24 mouse cellular contexts compared by ENCODE assay signal in genomic region chr4:126689457-126689856, GRCm38 (mm10). TPM values are rescaled to one million over a fixed set of nuclear protein-coding genes. Genes with fewer than 3 reads are reported as not detected.
DNase-seq lines count a peak whose midpoint lies in the region; ATAC-seq and TF ChIP-seq lines count a peak whose summit lies in the region.
"Had no signal": no experiment of that assay in that cellular context is flagged by ENCODE, and none has a peak within 500 bp of the region (broad histone marks: within the 10 kb centered on the region; RNA-seq: fewer than 3 reads in every experiment).

No protein-coding gene starts in this region.

- no peak overlapping the region for H3K9ac ChIP-seq in heart, embryonic 12.5 days
- no peak overlapping the region for H3K9ac ChIP-seq in heart, postnatal 0 days (replicated peaks; ENCODE audit: low read depth, low read length)
- H3K9ac ChIP-seq: embryonic facial prominence, embryonic 13.5 days; forebrain, embryonic 12.5 days; hindbrain, embryonic 14.5 days; intestine, embryonic 15.5 days had no signal

- 86% methylated on average over 2 of the region's 2 CpGs for WGBS in heart, embryonic 12.5 days
- WGBS in heart, postnatal 0 days = 58% methylated on average over 2 of the region's 2 CpGs

- H3K9me3 ChIP-seq in heart, embryonic 12.5 days (replicated peaks) = no peaks in the 10 kb centered on the region
- no peaks in the 10 kb centered on the region for H3K9me3 ChIP-seq in heart, postnatal 0 days (replicated peaks; ENCODE audit: control insufficient read depth, low read length)
- H3K9me3 ChIP-seq: embryonic facial prominence, embryonic 13.5 days; forebrain, embryonic 12.5 days; hindbrain, embryonic 10.5 days; intestine, embryonic 15.5 days had no signal

- no peak overlapping the region for H3K27ac ChIP-seq in heart, embryonic 12.5 days (ENCODE audit: poor library complexity, severe bottlenecking)
- peak overlapping the region; percentile 52; the same call in 1 of the 2 replicates for H3K27ac ChIP-seq in heart, postnatal 0 days (ENCODE audit: low read depth)
- H3K27ac ChIP-seq: embryonic facial prominence, embryonic 13.5 days; forebrain, embryonic 12.5 days; hindbrain, embryonic 10.5 days; hindbrain, embryonic 14.5 days; intestine, embryonic 15.5 days had no signal

- DNase-seq in heart, adult 11 months = peak; percentile 86
- DNase-seq in heart, adult 9 months (ENCODE audit: low spot score in 2 of 2) = peak; percentile 13 to 21
- DNase-seq in heart, postnatal 36 days = no peak
- peak; percentile 31 for DNase-seq in heart, postnatal 0 days (ENCODE audit: low spot score)
- no peak for DNase-seq in layer of hippocampus, postnatal 36 days
- DNase-seq: adrenal gland, postnatal 25 days; cerebellum, adult 18-20 months; cerebellum, adult 9-11 months; cerebellum, postnatal 36 days; gastrocnemius, postnatal 10 days; kidney, adult 18-20 months had no signal

- TF ChIP-seq EP300 in heart, postnatal 0 days (IDR thresholded peaks at IDR 0.05; ENCODE audit: low read depth) = no peak

- no peak for TF ChIP-seq CTCF in heart, postnatal 0 days (IDR thresholded peaks at IDR 0.05; ENCODE audit: low read depth)

- H3K4me2 ChIP-seq in heart, embryonic 12.5 days = no peak overlapping the region
- peak overlapping the region; percentile 26; the same call in 1 of the 2 replicates for H3K4me2 ChIP-seq in heart, postnatal 0 days (ENCODE audit: low read depth, low read length)
- H3K4me2 ChIP-seq: embryonic facial prominence, embryonic 13.5 days; forebrain, embryonic 12.5 days; hindbrain, embryonic 14.5 days; intestine, embryonic 15.5 days had no signal

- no peaks in the 10 kb centered on the region; the same call in 1 of the 2 replicates for H3K4me1 ChIP-seq in heart, embryonic 12.5 days (replicated peaks)
- H3K4me1 ChIP-seq in heart, postnatal 0 days (ENCODE audit: control insufficient read depth, insufficient read depth) = peaks cover 6% of the 10 kb centered on the region; the same call in 1 of the 2 replicates
- H3K4me1 ChIP-seq: embryonic facial prominence, embryonic 13.5 days; forebrain, embryonic 12.5 days; hindbrain, embryonic 10.5 days; intestine, embryonic 15.5 days had no signal

- intact Hi-C loops in heart, postnatal 36 days (cut with DNase I) = no loop called here

- ATAC-seq in heart, embryonic 12.5 days (ENCODE audit: insufficient number of reproducible peaks, low FRiP score) = no peak
- peak; percentile 79 for ATAC-seq in heart, postnatal 0 days (ENCODE audit: insufficient read depth, low read depth)
- ATAC-seq: activated CD4-positive, CD25-positive, alpha-beta regulatory T cell, adult 4 months; forebrain, embryonic 16.5 days; intestine, embryonic 15.5 days; Patski had no signal

- H3K27me3 ChIP-seq in heart, embryonic 12.5 days (replicated peaks) = no peaks in the 10 kb centered on the region
- H3K27me3 ChIP-seq in heart, postnatal 0 days (ENCODE audit: control insufficient read depth, insufficient read depth, low read length) = no peaks in the 10 kb centered on the region
- H3K27me3 ChIP-seq: CH12.LX; embryonic facial prominence, embryonic 13.5 days; forebrain, embryonic 12.5 days; intestine, embryonic 15.5 days; Patski had no signal

- no peak overlapping the region for H3K4me3 ChIP-seq in heart, embryonic 12.5 days
- H3K4me3 ChIP-seq in heart, postnatal 0 days (ENCODE audit: low read depth, low read length) = no peak overlapping the region
- H3K4me3 ChIP-seq: embryonic facial prominence, embryonic 13.5 days; forebrain, embryonic 12.5 days; hindbrain, embryonic 10.5 days; intestine, embryonic 15.5 days had no signal

- H3K36me3 ChIP-seq in heart, embryonic 12.5 days = peaks cover 50% of the 10 kb centered on the region
- H3K36me3 ChIP-seq in heart, postnatal 0 days (replicated peaks; ENCODE audit: control insufficient read depth, insufficient read depth, low read length) = peaks cover 52% of the 10 kb centered on the region

RNA-seq across cellular contexts. Expression of gene Psmb2, which starts 12.0 kb away (rescaled TPM):
- 383 and 387 TPM in 2 replicates for polyA plus RNA-seq in heart, embryonic 12.5 days (2016; fragmentation: Nextera tagmentation; extraction: Ambion mirVana)
- 100 to 1,000 TPM; 116 to 125 TPM for total RNA-seq in heart, postnatal 36 days (2021)
- total RNA-seq in heart, postnatal 0 days (2014; rRNA removed; ENCODE audit: low replicate concordance) = 232 and 263 TPM in 2 replicates
- polyA plus RNA-seq in heart, postnatal 0 days (2015; fragmentation: Nextera tagmentation; extraction: Ambion mirVana) = 443 and 455 TPM in 2 replicates
- 100 to 1,000 TPM; 103 to 111 TPM for total RNA-seq in layer of hippocampus, postnatal 36 days (2021)

RNA-seq across cellular contexts. Expression of gene Tfap2e, which starts 46.6 kb away (rescaled TPM):
- not detected in 2 replicates for polyA plus RNA-seq in heart, embryonic 12.5 days (2016; fragmentation: Nextera tagmentation; extraction: Ambion mirVana)
- not detected for total RNA-seq in heart, postnatal 36 days (2021)
- not detected in 2 replicates for total RNA-seq in heart, postnatal 0 days (2014; rRNA removed; ENCODE audit: low replicate concordance)
- not detected in 2 replicates for polyA plus RNA-seq in heart, postnatal 0 days (2015; fragmentation: Nextera tagmentation; extraction: Ambion mirVana)
- total RNA-seq in layer of hippocampus, postnatal 36 days (2021) = not detected
- total RNA-seq: adrenal gland, adult 18-20 months; adrenal gland, postnatal 25 days; CH12.LX; gastrocnemius, postnatal 10 days had no signal
- polyA plus RNA-seq: activated CD4-positive, CD25-positive, alpha-beta regulatory T cell, adult 4 months; embryonic facial prominence, embryonic 13.5 days; gonadal fat pad, adult 2 months; intestine, embryonic 15.5 days; kidney, embryonic 14.5 days; Patski had no signal

Comparison
In these comparisons a context has a peak if more than half of its experiments do, and no peak if none do; other contexts are left out.
1. DNase-seq: peak in heart, adult 11 months (single experiment), heart, adult 9 months (2 of 2) and heart, postnatal 0 days (single experiment); none in heart, postnatal 36 days (0 of 2) and layer of hippocampus, postnatal 36 days (0 of 2).